Mouse (Mus musculus) intestine, embryonic 15.5 days (tissue): ENCODE measurements at regions not wholly inside any gene's neighbourhood (a gene's known extent, or its start where the extent isn't known, plus 50 kb on each side); places are given as distances from the start of the nearest gene placed in this dataset.

ENCODE experiments used
- ATAC-seq: fragments of 200-750 bp; cut with Nextera tagmentation; 2 replicates; pipeline ENCODE4 v1.8.0; 2017; ENCODE audit warnings: moderate TSS enrichment, moderate library complexity
- H3K27ac ChIP-seq: fragments of 300-500 bp; sonication (generic); 2 replicates; pipeline ENCODE4 v1.5.1; 2015; ENCODE audit warnings: mild to moderate bottlenecking, inconsistent platforms
- H3K27me3 ChIP-seq: fragments of 300-500 bp; sonication (generic); replicated peaks from 2 replicates; pipeline ENCODE4 v1.6.1; 2015; ENCODE audit warnings: inconsistent platforms
- H3K36me3 ChIP-seq: fragments of 300-500 bp; sonication (generic); 2 replicates; pipeline ENCODE4 v1.6.1; 2015; ENCODE audit warnings: inconsistent platforms
- H3K4me1 ChIP-seq: fragments of 300-500 bp; sonication (generic); replicated peaks from 2 replicates; pipeline ENCODE4 v1.6.1; 2015; ENCODE audit warnings: inconsistent platforms
- H3K4me2 ChIP-seq: fragments of 300-500 bp; sonication (generic); replicated peaks from 2 replicates; pipeline ENCODE4 v1.6.1; 2015; ENCODE audit warnings: mild to moderate bottlenecking, inconsistent platforms
- H3K4me3 ChIP-seq: fragments of 300-500 bp; sonication (generic); replicated peaks from 2 replicates; pipeline ENCODE4 v1.5.1; 2015; ENCODE audit warnings: inconsistent platforms
- H3K9ac ChIP-seq: fragments of 300-500 bp; sonication (generic); 2 replicates; pipeline ENCODE4 v1.6.1; 2015; ENCODE audit warnings: inconsistent platforms
- H3K9me3 ChIP-seq: fragments of 300-500 bp; sonication (generic); 2 replicates; pipeline ENCODE4 v1.6.1; 2016; ENCODE audit warnings: inconsistent platforms
- WGBS: fragments of 180-500 bp; shearing (Covaris S2); methylation state at CpG from one replicate; pipeline ENCODE4 v1.1.7; 2015; 5-methylcytosine and 5-hydroxymethylcytosine counted together

DNA sequence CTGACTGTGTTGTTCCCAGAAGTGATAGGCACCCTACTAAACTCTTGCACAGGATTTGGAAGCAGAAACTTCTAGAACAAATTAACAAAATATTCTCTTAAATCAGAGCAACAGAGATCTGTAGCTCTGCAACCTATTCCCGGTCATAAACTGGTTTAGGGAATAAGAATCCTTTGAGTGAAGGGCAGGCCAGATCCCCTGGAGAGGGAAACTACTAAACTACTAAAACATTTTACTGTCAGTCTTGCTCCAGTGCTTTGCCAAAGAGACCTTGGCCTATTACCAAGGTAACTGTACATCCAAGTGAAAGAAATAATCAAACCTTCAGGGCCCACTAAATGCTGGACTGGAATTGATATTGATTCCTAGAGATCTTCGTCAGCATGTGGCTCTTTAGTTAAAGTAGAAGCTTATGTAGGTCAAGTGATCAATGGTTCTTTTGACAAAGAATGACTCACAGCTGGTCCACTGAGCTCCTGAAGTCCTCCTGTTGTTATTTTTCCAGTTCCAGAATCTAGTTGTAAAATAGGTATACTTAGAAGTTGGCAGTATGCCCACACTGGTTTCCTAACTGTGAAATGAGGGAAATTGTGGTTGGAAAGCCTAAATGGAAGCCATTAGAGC lies 91.6 kb upstream of the Slc24a2 start:
- H3K4me2 ChIP-seq, result no peak overlapping the region
- no peak for ATAC-seq
- H3K9ac ChIP-seq, result no peak overlapping the region
- H3K4me3 ChIP-seq, result no peak overlapping the region
- no peaks in the 10 kb centered on the region for H3K4me1 ChIP-seq
- H3K36me3 ChIP-seq, result no peaks in the 10 kb centered on the region
- no peaks in the 10 kb centered on the region for H3K27me3 ChIP-seq
- H3K9me3 ChIP-seq, result no peaks in the 10 kb centered on the region
- WGBS, result 77% methylated on average over 2 of the region's 2 CpGs
- H3K27ac ChIP-seq, result no peak overlapping the region

DNA sequence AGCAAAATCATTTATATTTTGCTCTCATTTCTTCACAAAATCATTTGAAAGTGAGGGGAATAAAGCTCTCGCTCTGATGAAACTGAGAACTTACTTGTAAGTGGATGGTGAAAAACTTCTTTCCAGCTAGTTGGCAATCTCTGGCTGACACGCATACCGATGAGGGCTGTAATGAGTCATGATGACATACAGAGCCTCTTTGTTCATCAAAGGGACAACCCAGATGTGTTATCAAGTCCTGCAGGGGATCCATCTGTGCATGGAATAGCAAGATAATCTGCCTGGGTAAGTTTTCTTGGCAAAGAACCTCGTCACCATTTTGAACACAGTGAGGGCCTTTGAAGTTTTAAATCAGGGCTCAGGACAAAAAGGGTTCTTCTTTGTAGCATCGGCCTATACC lies 67.9 kb upstream of the Slc24a2 start:
- 73% methylated on average over 5 of the region's 5 CpGs for WGBS
- Histone ChIP-seq H3K4me3 (no peak overlapping the region), H3K4me1 (no peaks in the 10 kb centered on the region), H3K36me3 (no peaks in the 10 kb centered on the region), H3K9me3 (no peaks in the 10 kb centered on the region), H3K4me2 (no peak overlapping the region), H3K27ac (no peak overlapping the region), H3K9ac (no peak overlapping the region), H3K27me3 (no peaks in the 10 kb centered on the region)
- ATAC-seq, result no peak

DNA sequence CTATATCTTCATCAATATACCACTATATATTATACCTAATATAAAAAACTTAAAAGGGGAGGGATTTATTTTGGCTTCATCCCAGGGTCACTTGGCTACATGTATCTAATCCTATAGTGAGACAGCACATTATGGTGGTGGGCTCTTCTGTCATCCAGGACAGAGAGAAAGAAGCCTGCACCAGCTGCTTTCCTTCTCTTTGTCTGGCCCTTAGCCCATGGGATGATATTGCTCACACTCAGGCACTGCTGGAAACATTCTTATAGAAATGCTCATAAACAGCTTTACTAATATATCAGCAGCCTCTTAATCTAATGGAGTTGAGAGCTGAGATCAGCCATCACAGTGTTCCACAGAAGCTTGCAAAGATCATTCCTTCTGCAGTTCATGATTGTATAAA lies 64.3 kb upstream of the Slc24a2 start:
- H3K4me2 ChIP-seq, result no peak overlapping the region
- ATAC-seq, result no peak
- no peak overlapping the region for H3K9ac ChIP-seq
- H3K4me3 ChIP-seq, result no peak overlapping the region
- no peak overlapping the region for H3K27ac ChIP-seq
- no peaks in the 10 kb centered on the region for H3K36me3 ChIP-seq
- H3K9me3 ChIP-seq, result no peaks in the 10 kb centered on the region
- H3K4me1 ChIP-seq, result no peaks in the 10 kb centered on the region
- no peaks in the 10 kb centered on the region for H3K27me3 ChIP-seq
